Mouse (Mus musculus): Measurements from ENCODE around the gene Alox5. TPM values are rescaled to one million over a fixed set of nuclear protein-coding genes. Genes with fewer than 3 reads are reported as not detected.
A peak's percentile ranks its signal among the peaks of the same experiment; 100 is the strongest.

The Alox5 gene
- polyA plus RNA-seq, 1 experiment from 2014 or later = 9.0 TPM

- Histone ChIP-seq H3K9ac (ENCODE audit: low read depth, low read length) (no peak overlapping the region), H3K4me1 (replicated peaks; ENCODE audit: control insufficient read depth, insufficient read depth, low read length) (no peaks in the 10 kb centered on the region), H3K36me3 (ENCODE audit: control insufficient read depth, insufficient read depth, low read length) (no peaks in the 10 kb centered on the region), H3K9me3 (ENCODE audit: control insufficient read depth, low read length) (no peaks in the 10 kb centered on the region), H3K27me3 (replicated peaks; ENCODE audit: control insufficient read depth, insufficient read depth, low read length) (no peaks in the 10 kb centered on the region), H3K4me3 (ENCODE audit: low read depth, low read length) (no peak overlapping the region), H3K27ac (ENCODE audit: low read depth, low read length) (no peak overlapping the region), H3K4me2 (no peak overlapping the region)
- WGBS = 70% methylated on average over 3 of the region's 3 CpGs
- peak; percentile 10 for DNase-seq (ENCODE audit: low spot score)
- ATAC-seq (replicated peaks; ENCODE audit: low FRiP score) = no peak
Measured at GRCm38 (mm10) chr6:116427552-116427951, 33.4 kb downstream of the Alox5 start.

- WGBS = 57% methylated on average over 2 of the region's 2 CpGs
- no peaks in the 10 kb centered on the region for H3K9me3 ChIP-seq (ENCODE audit: control insufficient read depth, low read length)
- no peaks in the 10 kb centered on the region for H3K27me3 ChIP-seq (replicated peaks; ENCODE audit: control insufficient read depth, insufficient read depth, low read length)
- no peak for ATAC-seq (replicated peaks; ENCODE audit: low FRiP score)
- no peaks in the 10 kb centered on the region for H3K36me3 ChIP-seq (ENCODE audit: control insufficient read depth, insufficient read depth, low read length)
- no peak overlapping the region for H3K4me2 ChIP-seq
- DNase-seq (ENCODE audit: low spot score) = no peak
- no peak overlapping the region for H3K4me3 ChIP-seq (ENCODE audit: low read depth, low read length)
- no peak overlapping the region for H3K27ac ChIP-seq (ENCODE audit: low read depth, low read length)
- H3K4me1 ChIP-seq (replicated peaks; ENCODE audit: control insufficient read depth, insufficient read depth, low read length) = no peaks in the 10 kb centered on the region
- H3K9ac ChIP-seq (ENCODE audit: low read depth, low read length) = no peak overlapping the region
Measured at GRCm38 (mm10) chr6:116423664-116424063, 37.3 kb downstream of the Alox5 start.

- Histone ChIP-seq H3K9me3 (ENCODE audit: control insufficient read depth, low read length) (no peaks in the 10 kb centered on the region), H3K36me3 (ENCODE audit: control insufficient read depth, insufficient read depth, low read length) (no peaks in the 10 kb centered on the region), H3K4me2 (no peak overlapping the region), H3K4me1 (replicated peaks; ENCODE audit: control insufficient read depth, insufficient read depth, low read length) (no peaks in the 10 kb centered on the region), H3K27ac (ENCODE audit: low read depth, low read length) (no peak overlapping the region), H3K4me3 (ENCODE audit: low read depth, low read length) (no peak overlapping the region), H3K9ac (ENCODE audit: low read depth, low read length) (no peak overlapping the region), H3K27me3 (replicated peaks; ENCODE audit: control insufficient read depth, insufficient read depth, low read length) (no peaks in the 10 kb centered on the region)
- no peak for DNase-seq (ENCODE audit: low spot score)
- WGBS = 78% methylated on average over 7 of the region's 7 CpGs
- no peak for ATAC-seq (replicated peaks; ENCODE audit: low FRiP score)
Measured at GRCm38 (mm10) chr6:116422991-116423390, 38.0 kb downstream of the Alox5 start.

GRCm38 (mm10) chr6:116420271-116420670 lies 40.7 kb downstream of the Alox5 start:
- H3K27me3 ChIP-seq (replicated peaks; ENCODE audit: control insufficient read depth, insufficient read depth, low read length) = no peaks in the 10 kb centered on the region
- WGBS = 83% methylated on average over 10 of the region's 10 CpGs
- no peak for DNase-seq (ENCODE audit: low spot score)
- H3K9ac ChIP-seq (ENCODE audit: low read depth, low read length) = no peak overlapping the region
- no peaks in the 10 kb centered on the region for H3K9me3 ChIP-seq (ENCODE audit: control insufficient read depth, low read length)
- no peak overlapping the region for H3K4me3 ChIP-seq (ENCODE audit: low read depth, low read length)
- peaks cover under 1% of the 10 kb centered on the region; the same call in 1 of the 2 replicates for H3K4me1 ChIP-seq (replicated peaks; ENCODE audit: control insufficient read depth, insufficient read depth, low read length)
- H3K27ac ChIP-seq (ENCODE audit: low read depth, low read length) = no peak overlapping the region
- no peak overlapping the region for H3K4me2 ChIP-seq
- no peak for ATAC-seq (replicated peaks; ENCODE audit: low FRiP score)
- H3K36me3 ChIP-seq (ENCODE audit: control insufficient read depth, insufficient read depth, low read length) = no peaks in the 10 kb centered on the region

DNA sequence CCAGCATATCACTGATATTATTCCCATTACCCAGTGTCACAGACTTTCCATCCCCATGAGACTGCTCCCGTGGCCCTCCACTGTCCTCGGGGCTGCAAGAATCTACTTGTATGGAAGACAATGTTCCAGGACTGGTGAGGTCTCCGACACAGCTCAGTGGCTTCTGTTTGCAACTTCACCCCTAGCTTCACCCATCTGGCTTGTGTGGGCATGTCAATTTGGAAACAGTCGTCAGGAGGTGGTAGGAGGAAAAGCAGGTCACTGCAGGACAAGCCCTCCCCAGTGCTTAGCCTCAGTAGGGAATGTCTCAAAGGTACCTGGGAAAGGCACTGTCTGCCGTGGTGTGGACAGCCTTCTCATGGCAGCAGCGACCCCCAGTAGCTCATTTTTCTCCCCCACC lies 41.3 kb downstream of the Alox5 start:
- no peaks in the 10 kb centered on the region for H3K27me3 ChIP-seq (replicated peaks; ENCODE audit: control insufficient read depth, insufficient read depth, low read length)
- H3K4me1 ChIP-seq (replicated peaks; ENCODE audit: control insufficient read depth, insufficient read depth, low read length) = peaks cover 3% of the 10 kb centered on the region; the same call in 1 of the 2 replicates
- no peaks in the 10 kb centered on the region for H3K9me3 ChIP-seq (ENCODE audit: control insufficient read depth, low read length)
- WGBS = 73% methylated on average over 6 of the region's 6 CpGs
- H3K4me3 ChIP-seq (ENCODE audit: low read depth, low read length) = no peak overlapping the region
- H3K4me2 ChIP-seq = no peak overlapping the region
- no peak overlapping the region for H3K9ac ChIP-seq (ENCODE audit: low read depth, low read length)
- ATAC-seq (replicated peaks; ENCODE audit: low FRiP score) (no peak), DNase-seq (ENCODE audit: low spot score) (no peak)
- no peaks in the 10 kb centered on the region for H3K36me3 ChIP-seq (ENCODE audit: control insufficient read depth, insufficient read depth, low read length)
- no peak overlapping the region for H3K27ac ChIP-seq (ENCODE audit: low read depth, low read length)

- no peaks in the 10 kb centered on the region for H3K27me3 ChIP-seq (replicated peaks; ENCODE audit: control insufficient read depth, insufficient read depth, low read length)
- no peak overlapping the region for H3K4me2 ChIP-seq
- H3K4me3 ChIP-seq (ENCODE audit: low read depth, low read length) = no peak overlapping the region
- H3K4me1 ChIP-seq (replicated peaks; ENCODE audit: control insufficient read depth, insufficient read depth, low read length) = peaks cover 3% of the 10 kb centered on the region; the same call in 1 of the 2 replicates
- ATAC-seq (replicated peaks; ENCODE audit: low FRiP score) = no peak
- no peak for DNase-seq (ENCODE audit: low spot score)
- no peak overlapping the region for H3K9ac ChIP-seq (ENCODE audit: low read depth, low read length)
- no peak overlapping the region for H3K27ac ChIP-seq (ENCODE audit: low read depth, low read length)
- WGBS = 81% methylated on average over 1 of the region's 1 CpGs
- no peaks in the 10 kb centered on the region for H3K9me3 ChIP-seq (ENCODE audit: control insufficient read depth, low read length)
- H3K36me3 ChIP-seq (ENCODE audit: control insufficient read depth, insufficient read depth, low read length) = no peaks in the 10 kb centered on the region
Measured at GRCm38 (mm10) chr6:116418487-116418886, 42.5 kb downstream of the Alox5 start.

DNA sequence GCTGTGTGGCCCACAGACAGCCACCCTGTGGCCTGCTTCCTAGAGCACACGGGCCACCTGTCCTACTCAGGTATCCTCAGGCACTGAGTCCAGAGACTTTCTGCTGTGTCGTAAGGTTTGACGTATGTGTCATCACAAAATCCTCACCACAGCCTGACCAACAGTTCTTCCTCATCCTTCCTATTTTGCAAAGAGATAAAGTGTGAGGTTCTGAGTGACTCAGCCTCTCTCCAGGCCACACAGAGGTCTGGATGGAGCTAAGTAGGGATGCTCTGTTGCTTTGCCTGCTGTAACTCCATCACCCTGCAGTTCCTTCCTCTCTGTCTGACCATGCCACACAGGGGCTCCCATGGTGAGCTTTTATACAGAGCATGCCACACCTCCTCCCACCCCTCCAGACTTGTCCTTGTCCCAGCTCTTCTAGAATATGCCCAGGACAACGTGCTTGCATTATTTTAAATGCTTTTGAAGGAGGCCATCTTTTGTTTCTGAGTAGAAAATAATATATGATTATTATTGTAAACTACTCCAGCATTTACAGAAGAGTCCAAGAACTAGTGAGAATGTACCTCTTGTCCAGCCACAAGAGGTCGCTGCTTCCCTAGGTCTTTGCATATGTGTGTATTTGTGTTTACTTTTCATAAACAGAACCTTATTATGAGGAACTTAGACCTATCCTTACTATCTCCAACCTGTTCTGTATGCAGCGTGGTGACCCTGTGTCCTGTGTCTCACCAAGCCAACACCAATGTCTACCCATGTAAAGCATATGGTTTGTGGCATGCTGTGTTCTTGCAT lies 43.3 kb downstream of the Alox5 start:
- DNase-seq (ENCODE audit: low spot score) = no peak
- H3K9me3 ChIP-seq (ENCODE audit: control insufficient read depth, low read length) = no peaks in the 10 kb centered on the region
- H3K27ac ChIP-seq (ENCODE audit: low read depth, low read length) = no peak overlapping the region
- WGBS = 41% methylated on average over 6 of the region's 6 CpGs
- ATAC-seq (replicated peaks; ENCODE audit: low FRiP score) = no peak
- H3K27me3 ChIP-seq (replicated peaks; ENCODE audit: control insufficient read depth, insufficient read depth, low read length) = no peaks in the 10 kb centered on the region
- no peaks in the 10 kb centered on the region for H3K36me3 ChIP-seq (ENCODE audit: control insufficient read depth, insufficient read depth, low read length)
- no peak overlapping the region for H3K4me3 ChIP-seq (ENCODE audit: low read depth, low read length)
- H3K4me2 ChIP-seq = no peak overlapping the region
- H3K9ac ChIP-seq (ENCODE audit: low read depth, low read length) = no peak overlapping the region
- peaks cover 3% of the 10 kb centered on the region; the same call in 1 of the 2 replicates for H3K4me1 ChIP-seq (replicated peaks; ENCODE audit: control insufficient read depth, insufficient read depth, low read length)

DNA sequence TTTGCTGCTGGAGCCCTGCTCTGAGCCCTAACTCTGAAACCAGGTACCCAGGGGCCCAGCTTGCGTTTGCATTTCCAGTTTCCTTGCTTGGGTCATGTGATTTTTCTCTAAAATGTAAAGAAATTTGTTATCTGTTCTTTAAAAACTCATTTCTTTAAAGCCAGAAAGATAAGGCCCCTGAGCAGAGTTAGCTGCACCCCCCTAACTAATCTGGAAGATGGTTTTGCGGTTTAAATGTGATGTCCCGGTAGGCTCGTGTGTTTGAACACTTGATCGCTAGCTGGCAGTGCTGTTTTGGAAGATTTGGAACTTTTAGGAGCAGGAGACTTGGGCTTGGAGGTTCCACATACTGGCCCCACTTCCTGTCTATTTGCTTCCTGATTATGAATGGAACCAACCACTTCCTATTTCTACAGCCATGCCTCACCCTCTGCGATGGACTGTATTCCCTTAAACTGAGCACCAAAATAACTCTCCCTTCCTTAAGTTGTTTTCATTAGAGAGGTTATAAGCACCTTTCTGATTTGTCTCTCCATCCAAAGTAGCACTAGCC lies 44.9 kb downstream of the Alox5 start:
- no peak overlapping the region for H3K4me2 ChIP-seq
- no peaks in the 10 kb centered on the region for H3K9me3 ChIP-seq (ENCODE audit: control insufficient read depth, low read length)
- ATAC-seq (replicated peaks; ENCODE audit: low FRiP score) = no peak
- no peak overlapping the region for H3K27ac ChIP-seq (ENCODE audit: low read depth, low read length)
- no peak overlapping the region for H3K9ac ChIP-seq (ENCODE audit: low read depth, low read length)
- no peaks in the 10 kb centered on the region for H3K36me3 ChIP-seq (ENCODE audit: control insufficient read depth, insufficient read depth, low read length)
- peaks cover 3% of the 10 kb centered on the region; the same call in 1 of the 2 replicates for H3K4me1 ChIP-seq (replicated peaks; ENCODE audit: control insufficient read depth, insufficient read depth, low read length)
- WGBS = 65% methylated on average over 6 of the region's 6 CpGs
- H3K27me3 ChIP-seq (replicated peaks; ENCODE audit: control insufficient read depth, insufficient read depth, low read length) = no peaks in the 10 kb centered on the region
- DNase-seq (ENCODE audit: low spot score) = no peak
- no peak overlapping the region for H3K4me3 ChIP-seq (ENCODE audit: low read depth, low read length)

All from liver, embryonic 11.5 days (tissue).